Mouse (Mus musculus): ENCODE measurements around the gene Ccdc157. TPM values are rescaled to one million over a fixed set of nuclear protein-coding genes. Genes with fewer than 3 reads are reported as not detected.

Gene Ccdc157
- 4.4 and 5.4 TPM in 2 replicates for polyA plus RNA-seq (2015; fragmentation: Nextera tagmentation; extraction: Ambion mirVana)

GRCm38 (mm10) chr11:4159808-4160708, at the start of gene Ccdc157, which contains the start of gene Sf3a1:
Ccdc157 (minus strand) TSS chr11:4160293.
Sf3a1 (plus strand) TSS chr11:4160350.

GRCm38 (mm10) chr11:4186486-4187317, 26.6 kb upstream of the Ccdc157 start, which contains the start of gene Tbc1d10a:
Tbc1d10a (plus strand) TSS chr11:4186789.

DNA sequence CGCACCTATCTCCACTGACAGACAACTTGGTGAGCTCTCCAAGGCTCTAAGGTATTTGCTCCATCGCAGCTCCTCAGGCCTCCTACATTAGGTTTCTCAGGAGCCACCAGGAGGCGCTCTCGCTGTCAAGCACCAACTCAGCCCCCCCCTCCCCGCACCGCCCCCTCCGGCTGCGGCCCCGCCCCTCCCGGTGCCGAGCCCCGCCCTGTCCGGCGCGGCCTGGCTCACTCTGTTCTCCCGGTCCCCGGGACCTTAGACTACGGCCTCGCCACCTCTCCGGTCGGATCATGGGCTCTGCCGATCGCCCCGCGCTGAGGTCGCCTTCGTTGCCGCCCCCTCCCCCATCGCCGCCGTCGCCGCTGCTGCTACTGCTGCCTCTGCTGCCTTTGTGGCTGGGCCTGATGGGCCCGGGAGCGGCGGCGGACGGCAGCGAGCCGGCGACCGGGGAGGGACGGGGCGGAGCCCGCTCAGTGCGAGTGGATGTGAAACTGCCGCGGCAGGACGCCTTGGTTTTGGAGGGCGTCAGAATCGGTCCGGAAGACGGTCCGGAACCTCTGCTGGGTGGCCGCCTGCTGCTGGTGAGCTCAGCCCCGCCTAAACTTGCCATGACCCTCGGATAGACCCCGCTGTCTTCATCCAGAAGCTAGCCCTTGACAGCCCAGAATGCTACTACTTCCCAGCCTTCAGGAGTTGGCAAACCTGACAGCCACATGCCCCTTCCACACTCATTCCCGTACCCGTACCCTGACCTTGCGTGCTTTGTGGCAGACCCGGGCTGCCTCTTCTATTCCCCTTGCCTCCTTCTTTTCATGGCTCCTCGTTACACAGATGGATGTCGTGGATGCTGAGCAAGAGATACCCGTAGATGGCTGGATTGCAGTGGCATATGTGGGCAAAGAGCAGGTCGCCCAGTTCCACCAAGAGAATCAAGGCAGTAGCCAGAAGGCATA, 24.8 kb downstream of the Ccdc157 start, which contains the start of gene Rnf215:
TSS of gene Rnf215 (plus strand) at position 217 of the 950 bp plus-strand sequence.

GRCm38 (mm10) chr11:4122742-4123579, 37.1 kb downstream of the Ccdc157 start, which contains the start of gene Sec14l2:
Sec14l2 (minus strand) TSS chr11:4123415.

DNA sequence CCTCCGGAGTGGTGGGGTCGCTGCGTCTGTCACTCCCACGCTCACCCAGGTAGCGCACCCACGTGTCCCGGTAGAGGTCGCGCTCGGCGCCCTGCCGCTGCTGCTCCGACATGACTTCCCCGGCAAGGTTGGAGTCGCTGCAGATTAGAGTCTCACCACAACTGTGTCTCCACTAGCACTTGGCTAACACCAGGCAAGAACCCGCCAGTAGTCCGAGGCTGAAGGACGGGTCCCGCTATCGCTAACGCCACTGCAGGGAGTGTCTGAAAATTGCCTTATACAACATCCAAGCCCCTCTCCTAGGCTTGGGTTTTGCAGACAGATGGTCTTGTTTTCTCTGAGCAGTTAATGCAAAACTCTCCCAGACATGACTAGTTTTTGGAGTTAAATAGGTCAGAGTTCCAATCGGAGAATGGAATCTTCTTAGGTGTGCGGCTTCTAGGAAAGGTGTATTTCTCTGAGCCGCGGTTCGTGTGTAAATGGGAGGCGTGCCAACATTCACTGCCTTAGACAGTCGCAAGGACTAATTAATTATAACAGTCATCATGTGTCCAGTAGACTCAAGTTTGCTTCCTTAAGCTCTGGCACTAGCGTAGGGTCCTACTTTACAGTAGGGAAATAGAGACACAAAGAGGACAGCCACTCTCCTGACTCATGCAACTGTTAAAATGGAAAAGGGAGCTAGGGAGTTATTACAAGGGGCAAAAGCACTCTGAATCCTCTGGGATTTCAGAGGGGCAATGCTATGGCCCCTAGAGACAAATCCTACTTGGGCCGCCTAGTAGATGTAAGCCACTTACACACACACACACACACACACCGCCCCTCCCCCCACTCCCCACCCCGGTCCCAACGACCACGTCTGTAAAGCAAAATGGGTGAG, 64.7 kb downstream of the Ccdc157 start, which contains the start of gene Mtfp1:
TSS of gene Mtfp1 (minus strand) at position 275 of the 883 bp plus-strand sequence.

Small RNA genes lying within 50 kb of the gene (microRNA-seq; reads per million reads assigned to microRNA genes)
- gene Mir3060 (ENCODE audit: borderline replicate concordance, insufficient number of aligned reads): 5.3 reads per million, percentile 7 among the genes with 10 or more reads in this experiment

Other genes with a start within 250 kb of the Ccdc157 start
- 4.9 and 6.8 TPM in 2 replicates for gene Slc35e4, start 245.6 kb downstream of the Ccdc157 start, polyA plus RNA-seq (2015; fragmentation: Nextera tagmentation; extraction: Ambion mirVana)
- 87.0 and 165 TPM in 2 replicates for gene Tcn2, start 228.1 kb downstream of the Ccdc157 start, polyA plus RNA-seq (2015; fragmentation: Nextera tagmentation; extraction: Ambion mirVana)
- 44.4 and 61.7 TPM in 2 replicates for gene Pes1, start 196.3 kb downstream of the Ccdc157 start, polyA plus RNA-seq (2015; fragmentation: Nextera tagmentation; extraction: Ambion mirVana)
- gene 4930556J24Rik, start 183.5 kb downstream of the Ccdc157 start, polyA plus RNA-seq (2015; fragmentation: Nextera tagmentation; extraction: Ambion mirVana): 0.11 TPM in 2 replicates
- gene Gal3st1, start 176.7 kb downstream of the Ccdc157 start, polyA plus RNA-seq (2015; fragmentation: Nextera tagmentation; extraction: Ambion mirVana): 2.8 TPM in 2 replicates
- gene Sec14l4, start 128.8 kb downstream of the Ccdc157 start, polyA plus RNA-seq (2015; fragmentation: Nextera tagmentation; extraction: Ambion mirVana): 0.46 and 0.57 TPM in 2 replicates
- 0.72 and 1.3 TPM in 2 replicates for gene Sec14l3, start 95.5 kb downstream of the Ccdc157 start, polyA plus RNA-seq (2015; fragmentation: Nextera tagmentation; extraction: Ambion mirVana)
- 9.5 and 17.3 TPM in 2 replicates for gene Mtfp1, start 64.8 kb downstream of the Ccdc157 start, polyA plus RNA-seq (2015; fragmentation: Nextera tagmentation; extraction: Ambion mirVana)
- 2.3 and 3.0 TPM in 2 replicates for gene Sec14l2, start 36.9 kb downstream of the Ccdc157 start, polyA plus RNA-seq (2015; fragmentation: Nextera tagmentation; extraction: Ambion mirVana)
- gene Rnf215, start 25.1 kb downstream of the Ccdc157 start, polyA plus RNA-seq (2015; fragmentation: Nextera tagmentation; extraction: Ambion mirVana): 33.5 and 36.5 TPM in 2 replicates
- 19.8 and 21.3 TPM in 2 replicates for gene Sf3a1, start 57 bp upstream of the Ccdc157 start, polyA plus RNA-seq (2015; fragmentation: Nextera tagmentation; extraction: Ambion mirVana)
- 23.1 and 23.3 TPM in 2 replicates for gene Tbc1d10a, start 26.5 kb upstream of the Ccdc157 start, polyA plus RNA-seq (2015; fragmentation: Nextera tagmentation; extraction: Ambion mirVana)
- gene Castor1, start 57.9 kb upstream of the Ccdc157 start, polyA plus RNA-seq (2015; fragmentation: Nextera tagmentation; extraction: Ambion mirVana): 12.2 and 14.9 TPM in 2 replicates
- gene Osm, start 76.1 kb upstream of the Ccdc157 start, polyA plus RNA-seq (2015; fragmentation: Nextera tagmentation; extraction: Ambion mirVana): 0.32 and 0.49 TPM in 2 replicates
- gene Lif, start 97.3 kb upstream of the Ccdc157 start, polyA plus RNA-seq (2015; fragmentation: Nextera tagmentation; extraction: Ambion mirVana): 0.20 and 0.22 TPM in 2 replicates

All from adrenal gland, postnatal 0 days (tissue).